In the genomic region with DNA sequence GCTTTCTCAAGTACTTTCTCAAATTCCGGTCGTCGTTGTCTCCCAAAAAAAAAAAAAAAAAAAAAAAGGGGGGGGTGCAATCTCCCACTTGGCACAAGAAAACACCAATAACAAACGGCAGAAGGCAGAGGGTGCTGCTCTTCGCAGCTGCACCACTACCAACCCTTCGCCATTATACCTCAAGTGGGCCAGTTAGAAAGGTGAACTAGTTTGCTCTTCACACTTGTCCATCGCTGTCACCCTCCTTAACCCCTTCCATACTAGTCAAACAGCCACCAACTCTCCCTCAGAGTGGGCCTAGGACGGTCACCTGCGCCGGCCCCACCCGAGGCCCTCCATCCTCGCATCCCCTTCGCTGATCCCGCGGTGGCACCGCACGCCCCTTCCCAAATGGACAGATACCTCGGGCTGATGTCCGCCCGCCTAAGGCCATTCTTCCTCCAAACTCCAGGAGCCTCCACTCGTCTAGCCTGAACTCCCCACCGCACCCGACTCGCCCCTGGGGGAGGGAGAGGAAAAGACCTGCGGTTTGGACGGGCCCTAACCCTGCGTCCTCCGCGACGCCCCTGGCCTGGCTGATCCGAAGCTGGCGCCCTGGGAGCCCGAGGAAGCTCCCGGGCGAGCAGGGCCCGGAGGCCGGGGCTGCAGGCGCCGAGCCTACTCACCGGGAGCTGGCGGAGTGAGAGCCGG, we compare ENCODE assay signal across 8 mouse cellular contexts. TPM values are rescaled to one million over a fixed set of nuclear protein-coding genes. Genes with fewer than 3 reads are reported as not detected.
DNase-seq lines count a peak whose midpoint lies in the region; ATAC-seq and TF ChIP-seq lines count a peak whose summit lies in the region.

No protein-coding gene starts in this region.

- peak overlapping the region; percentile 97 for H3K9ac ChIP-seq in forebrain, embryonic 16.5 days (replicated peaks; ENCODE audit: low read depth, low read length)
- peak overlapping the region; percentile 93 for H3K9ac ChIP-seq in hindbrain, embryonic 15.5 days
- H3K9ac ChIP-seq in limb, embryonic 12.5 days (replicated peaks), result peak overlapping the region; percentile 98
- peak overlapping the region; percentile 99 for H3K9ac ChIP-seq in midbrain, embryonic 12.5 days (replicated peaks)

- peak overlapping the region; percentile 90 for H3K27ac ChIP-seq in cerebellum, adult 2 months (ENCODE audit: insufficient read depth, low read length)
- H3K27ac ChIP-seq in forebrain, embryonic 16.5 days (ENCODE audit: low read length), result peak overlapping the region; percentile 95
- H3K27ac ChIP-seq in hindbrain, embryonic 15.5 days (replicated peaks), result peak overlapping the region; percentile 95
- H3K27ac ChIP-seq in limb, embryonic 12.5 days, result peak overlapping the region; percentile 94
- peak overlapping the region; percentile 97 for H3K27ac ChIP-seq in midbrain, embryonic 12.5 days (replicated peaks)
- H3K27ac ChIP-seq in small intestine, adult 2 months (ENCODE audit: insufficient read depth, low read depth, low read length), result peak overlapping the region; percentile 80

- H3K4me2 ChIP-seq in forebrain, embryonic 16.5 days (ENCODE audit: low read length), result peak overlapping the region; percentile 60
- peak overlapping the region; percentile 83 for H3K4me2 ChIP-seq in hindbrain, embryonic 15.5 days
- peak overlapping the region; percentile 68 for H3K4me2 ChIP-seq in limb, embryonic 12.5 days
- peak overlapping the region; percentile 73 for H3K4me2 ChIP-seq in midbrain, embryonic 12.5 days (replicated peaks)

- H3K4me1 ChIP-seq in cerebellum, adult 2 months (ENCODE audit: control insufficient read depth, insufficient read depth, low read length), result no peaks in the 10 kb centered on the region
- H3K4me1 ChIP-seq in forebrain, embryonic 16.5 days (replicated peaks; ENCODE audit: control insufficient read depth, insufficient read depth, low read length), result peaks cover 8% of the 10 kb centered on the region
- H3K4me1 ChIP-seq in hindbrain, embryonic 15.5 days (replicated peaks), result peaks cover 24% of the 10 kb centered on the region
- H3K4me1 ChIP-seq in limb, embryonic 12.5 days (replicated peaks), result peaks cover 18% of the 10 kb centered on the region
- peaks cover 10% of the 10 kb centered on the region for H3K4me1 ChIP-seq in midbrain, embryonic 12.5 days
- peaks cover 3% of the 10 kb centered on the region; the same call in 1 of the 2 replicates for H3K4me1 ChIP-seq in small intestine, adult 2 months (ENCODE audit: control insufficient read depth, insufficient read depth, insufficient read length, low read length)

- WGBS in cerebellum, adult 2 months, result under 1% methylated on average over 42 of the region's 42 CpGs
- WGBS in forebrain, embryonic 16.5 days, result under 1% methylated on average over 41 of the region's 42 CpGs
- WGBS in hindbrain, embryonic 15.5 days, result under 1% methylated on average over 40 of the region's 42 CpGs
- under 1% methylated on average over 42 of the region's 42 CpGs for WGBS in limb, embryonic 12.5 days
- under 1% methylated on average over 34 of the region's 42 CpGs for WGBS in midbrain, embryonic 12.5 days
- under 1% methylated on average over 42 of the region's 42 CpGs for WGBS in small intestine, adult 2 months

- no peak; the same call in 1 of the 2 replicates for TF ChIP-seq CTCF in cerebellum, adult 2 months (IDR thresholded peaks at IDR 0.05; ENCODE audit: borderline replicate concordance, insufficient read depth, low read depth, low read length)
- 0 out of 2 replicates have a peak, but pooled peaks have one; percentile 15 for TF ChIP-seq CTCF in small intestine, adult 2 months (IDR thresholded peaks at IDR 0.05; ENCODE audit: extremely low read depth, insufficient read length, insufficient replicate concordance, low read depth, low read length)

- peak; percentile 21 for DNase-seq in ovary, adult 18-20 months (ENCODE audit: low spot score)
- DNase-seq in ovary, postnatal 36 days (ENCODE audit: low spot score), result no peak
- DNase-seq in cerebellum, adult 2 months, result peak; percentile 52 to 75

- peak; percentile 77 for ATAC-seq in forebrain, embryonic 16.5 days
- ATAC-seq in hindbrain, embryonic 15.5 days (ENCODE audit: low FRiP score, low read depth), result peak; percentile 81
- ATAC-seq in limb, embryonic 12.5 days (ENCODE audit: insufficient number of reproducible peaks, insufficient read depth, low FRiP score, low TSS enrichment, low read depth), result peak; percentile 76
- ATAC-seq in midbrain, embryonic 12.5 days (ENCODE audit: low FRiP score, low read depth), result peak; percentile 84

- no peaks in the 10 kb centered on the region for H3K9me3 ChIP-seq in forebrain, embryonic 16.5 days (ENCODE audit: control insufficient read depth, low read length)
- no peaks in the 10 kb centered on the region for H3K9me3 ChIP-seq in hindbrain, embryonic 15.5 days
- H3K9me3 ChIP-seq in limb, embryonic 12.5 days, result no peaks in the 10 kb centered on the region
- H3K9me3 ChIP-seq in midbrain, embryonic 12.5 days, result no peaks in the 10 kb centered on the region

- no peaks in the 10 kb centered on the region; the same call in 1 of the 2 replicates for H3K36me3 ChIP-seq in forebrain, embryonic 16.5 days (ENCODE audit: control insufficient read depth, insufficient read depth)
- no peaks in the 10 kb centered on the region for H3K36me3 ChIP-seq in hindbrain, embryonic 15.5 days
- H3K36me3 ChIP-seq in limb, embryonic 12.5 days, result no peaks in the 10 kb centered on the region
- no peaks in the 10 kb centered on the region for H3K36me3 ChIP-seq in midbrain, embryonic 12.5 days
- no peaks in the 10 kb centered on the region for H3K36me3 ChIP-seq in small intestine, adult 2 months (ENCODE audit: control insufficient read depth, insufficient read depth, low read length)

- H3K4me3 ChIP-seq in cerebellum, adult 2 months (replicated peaks; ENCODE audit: insufficient read depth, low read depth, low read length), result peak overlapping the region; percentile 60
- peak overlapping the region; percentile 86 for H3K4me3 ChIP-seq in forebrain, embryonic 16.5 days (replicated peaks; ENCODE audit: low read length)
- H3K4me3 ChIP-seq in hindbrain, embryonic 15.5 days, result peak overlapping the region; percentile 57
- H3K4me3 ChIP-seq in limb, embryonic 12.5 days (replicated peaks), result peak overlapping the region; percentile 90
- H3K4me3 ChIP-seq in midbrain, embryonic 12.5 days, result peak overlapping the region; percentile 95
- H3K4me3 ChIP-seq in small intestine, adult 2 months (ENCODE audit: low read depth, low read length), result peak overlapping the region; percentile 70

- H3K27me3 ChIP-seq in cerebellum, adult 2 months (ENCODE audit: control insufficient read depth, insufficient read depth, low read length), result no peaks in the 10 kb centered on the region
- H3K27me3 ChIP-seq in forebrain, embryonic 16.5 days (replicated peaks; ENCODE audit: control insufficient read depth, insufficient read depth, low read length), result no peaks in the 10 kb centered on the region
- H3K27me3 ChIP-seq in hindbrain, embryonic 15.5 days, result no peaks in the 10 kb centered on the region
- H3K27me3 ChIP-seq in limb, embryonic 12.5 days, result no peaks in the 10 kb centered on the region
- no peaks in the 10 kb centered on the region for H3K27me3 ChIP-seq in midbrain, embryonic 12.5 days
- no peaks in the 10 kb centered on the region for H3K27me3 ChIP-seq in small intestine, adult 2 months (ENCODE audit: control insufficient read depth, insufficient read depth, low read length)

- 0 out of 2 replicates have a peak, but pooled peaks have one; percentile 18 for TF ChIP-seq POLR2A in cerebellum, adult 2 months (IDR thresholded peaks at IDR 0.05; ENCODE audit: borderline replicate concordance, insufficient read depth, low read length)
- TF ChIP-seq POLR2A in small intestine, adult 2 months (IDR thresholded peaks at IDR 0.05; ENCODE audit: low read depth, low read length), result no peak

RNA-seq across cellular contexts. Expression of a gene that starts 1.6 kb away (rescaled TPM):
- 7.7 and 9.5 TPM in 2 replicates for polyA plus RNA-seq in cerebellum, adult 2 months (2012; rRNA removed)
- 6.2 and 6.9 TPM in 2 replicates for polyA plus RNA-seq in forebrain, embryonic 16.5 days (2015; fragmentation: Nextera tagmentation; extraction: Ambion mirVana)
- polyA plus RNA-seq in hindbrain, embryonic 15.5 days (2015; fragmentation: Nextera tagmentation; extraction: Ambion mirVana), result 9.7 and 11.0 TPM in 2 replicates
- polyA plus RNA-seq in limb, embryonic 12.5 days (2016; fragmentation: Nextera tagmentation; extraction: Ambion mirVana), result 9.5 and 12.0 TPM in 2 replicates
- 11.2 and 12.0 TPM in 2 replicates for polyA plus RNA-seq in midbrain, embryonic 12.5 days (2016; fragmentation: Nextera tagmentation; extraction: Ambion mirVana)
- polyA plus RNA-seq in small intestine, adult 2 months (2012; rRNA removed), result 2.4 and 5.8 TPM in 2 replicates

RNA-seq across cellular contexts. Expression of a gene that starts 1.7 kb away (rescaled TPM):
- polyA plus RNA-seq in cerebellum, adult 2 months (2012; rRNA removed), result 132 and 153 TPM in 2 replicates
- 186 and 203 TPM in 2 replicates for polyA plus RNA-seq in forebrain, embryonic 16.5 days (2015; fragmentation: Nextera tagmentation; extraction: Ambion mirVana)
- 177 and 180 TPM in 2 replicates for polyA plus RNA-seq in hindbrain, embryonic 15.5 days (2015; fragmentation: Nextera tagmentation; extraction: Ambion mirVana)
- 187 and 193 TPM in 2 replicates for polyA plus RNA-seq in limb, embryonic 12.5 days (2016; fragmentation: Nextera tagmentation; extraction: Ambion mirVana)
- polyA plus RNA-seq in midbrain, embryonic 12.5 days (2016; fragmentation: Nextera tagmentation; extraction: Ambion mirVana), result 201 and 209 TPM in 2 replicates
- polyA plus RNA-seq in small intestine, adult 2 months (2012; rRNA removed), result 49.1 and 130 TPM in 2 replicates
